Mouse (Mus musculus): Measurements from ENCODE around the gene Uimc1. TPM values are rescaled to one million over a fixed set of nuclear protein-coding genes. Genes with fewer than 3 reads are reported as not detected.
"Not testable (repeated sequence)": the region's sequence is repeated elsewhere in the genome, so short reads cannot be mapped to it uniquely, and the experiment has no call there.

Gene Uimc1
- polyA plus RNA-seq (2015; fragmentation: Nextera tagmentation; extraction: Ambion mirVana), result 26.9 and 29.5 TPM in 2 replicates

DNA sequence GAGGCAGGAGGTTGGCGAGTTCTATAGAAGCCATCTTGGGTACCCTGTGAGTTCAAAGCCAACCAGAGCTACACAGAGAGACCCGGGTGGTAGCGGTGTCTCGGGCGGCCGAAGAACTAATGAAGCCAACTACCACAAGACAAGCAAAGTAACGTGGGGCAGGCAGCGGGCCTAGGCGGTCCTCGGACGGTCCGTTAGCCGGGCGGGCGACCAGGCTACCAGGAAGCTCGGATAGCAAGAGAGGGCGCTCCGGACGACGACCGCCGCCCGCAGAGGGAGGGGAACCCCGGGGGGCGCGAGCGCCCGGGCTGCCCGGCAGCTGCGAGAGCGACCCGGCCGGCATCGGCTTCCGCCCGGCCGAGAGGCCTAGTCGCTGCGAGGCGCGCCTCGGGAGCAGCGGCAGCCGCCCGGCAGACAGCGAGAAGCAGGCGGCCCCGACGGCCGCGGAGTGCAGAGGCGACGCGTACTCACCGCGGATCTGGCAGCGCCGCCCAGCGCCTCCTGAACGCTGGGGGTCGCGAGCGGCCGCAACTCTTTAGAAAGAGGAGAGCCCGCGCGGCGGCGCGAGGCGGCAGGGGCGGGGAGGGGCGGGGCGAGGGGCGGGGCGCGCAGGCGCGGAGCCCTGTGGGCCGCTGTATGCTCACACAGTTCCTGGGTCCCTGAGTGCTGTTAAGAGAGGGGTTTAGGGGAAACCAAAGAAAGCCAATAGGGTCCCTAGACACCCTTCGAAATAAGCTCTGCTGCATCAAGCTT, at the start of gene Uimc1:
TSS of gene Uimc1 (minus strand) at position 575 of the 753 bp plus-strand sequence.
- DNase-seq (ENCODE audit: low spot score), result peak; percentile 93

DNA sequence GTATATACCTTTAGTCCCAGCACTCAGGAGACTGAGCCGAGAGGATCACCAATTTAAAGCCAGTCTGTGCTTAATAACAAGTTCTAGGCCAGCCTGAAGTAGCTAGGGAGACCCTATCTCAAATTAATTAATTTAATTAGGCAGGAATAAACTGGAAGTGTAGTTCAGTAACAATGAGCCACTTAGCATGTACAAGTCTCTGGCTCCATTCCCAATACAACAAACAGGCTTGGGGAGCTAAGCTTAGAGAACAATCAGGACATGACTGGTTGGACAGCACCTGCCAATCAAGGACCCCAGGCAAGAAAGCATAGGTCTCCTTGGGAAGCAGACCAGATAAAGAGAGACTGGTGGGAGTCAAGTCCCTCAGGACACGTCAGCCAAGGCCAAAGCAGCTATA, 40.2 kb upstream of the Uimc1 start:
- DNase-seq (ENCODE audit: low spot score), result no peak

DNA sequence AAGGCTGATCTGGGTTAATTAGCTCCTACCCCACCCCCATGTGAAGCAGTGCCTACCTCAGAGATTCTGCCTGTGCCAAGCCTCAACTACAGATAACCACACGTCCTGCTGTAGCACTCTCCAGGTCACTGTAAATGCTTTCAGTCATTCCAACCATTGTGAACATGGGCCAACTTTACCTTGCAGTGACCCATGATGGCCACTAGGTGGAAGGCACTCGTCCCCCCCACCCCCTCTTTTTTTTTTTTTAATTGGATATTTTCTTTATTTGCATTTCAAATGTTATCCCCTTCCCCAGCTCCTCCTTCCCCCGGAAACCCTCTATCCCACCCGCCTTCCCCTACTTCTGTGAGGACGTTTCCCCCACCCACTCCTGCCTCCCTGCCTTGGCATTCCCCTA, 35.3 kb upstream of the Uimc1 start:
- DNase-seq (ENCODE audit: low spot score), result no peak

DNA sequence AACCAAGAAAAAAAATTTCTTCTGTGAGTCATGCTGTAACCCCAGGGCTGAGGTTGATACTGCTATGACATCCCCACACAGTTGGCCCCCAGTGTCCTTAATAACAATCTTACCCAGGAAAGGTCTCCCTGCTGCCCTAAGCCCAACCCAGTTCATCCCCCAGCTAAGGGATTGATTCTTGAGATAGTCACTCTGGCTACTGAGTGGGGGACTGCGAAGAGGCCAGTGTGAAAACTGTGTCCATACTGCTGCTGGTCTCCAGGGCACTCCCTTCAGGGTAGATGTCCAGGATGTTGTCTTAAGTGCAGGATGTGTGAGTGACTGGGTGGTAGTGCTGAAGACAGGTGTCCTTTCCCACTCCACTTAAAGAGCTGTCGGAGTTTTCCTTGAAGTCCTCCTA, 33.3 kb upstream of the Uimc1 start, which contains the start of gene Gm17617:
TSS of gene Gm17617 (minus strand) at position 101 of the 400 bp plus-strand sequence.
- DNase-seq (ENCODE audit: low spot score), result no peak

DNA sequence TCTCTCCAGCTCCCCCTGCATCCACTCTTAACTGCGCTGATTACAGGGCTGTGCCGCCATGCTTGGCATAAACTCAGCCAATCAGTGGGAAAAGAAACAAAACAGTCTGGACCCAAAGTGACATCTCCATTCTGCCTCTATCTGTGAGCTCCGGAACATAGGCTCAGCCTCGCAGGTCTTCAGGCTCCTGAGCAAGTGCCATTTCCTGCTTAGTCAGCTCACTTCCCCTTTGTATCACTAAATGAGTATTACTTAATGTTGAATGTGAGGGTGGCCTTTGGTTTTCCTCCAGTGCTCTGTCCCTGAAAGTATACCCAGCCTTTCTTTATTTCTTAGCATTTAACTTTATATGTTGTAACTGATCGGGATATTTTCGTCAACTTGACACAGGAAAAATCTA, 24.8 kb upstream of the Uimc1 start:
- DNase-seq (ENCODE audit: low spot score), result no peak

DNA sequence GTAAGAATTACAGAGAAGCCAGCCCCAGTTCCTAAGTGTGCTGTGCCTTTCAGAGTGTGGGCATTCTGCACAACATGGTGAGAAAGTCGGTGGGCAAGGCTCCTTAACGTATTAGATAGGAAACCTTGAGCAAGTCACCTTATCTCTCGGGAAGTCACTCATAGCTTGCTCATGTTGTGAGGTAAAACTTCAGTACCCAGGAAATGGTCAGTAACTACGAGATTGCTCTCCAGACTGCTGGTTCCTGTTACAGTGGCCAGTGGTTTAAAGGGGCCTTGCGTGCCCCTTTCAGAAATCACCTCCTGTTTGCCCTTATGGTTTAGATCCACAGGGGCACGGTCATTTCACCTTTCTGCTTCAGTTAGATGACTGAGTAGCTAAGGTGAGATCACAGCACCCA, 14.3 kb upstream of the Uimc1 start:
- no peak for DNase-seq (ENCODE audit: low spot score)

DNA sequence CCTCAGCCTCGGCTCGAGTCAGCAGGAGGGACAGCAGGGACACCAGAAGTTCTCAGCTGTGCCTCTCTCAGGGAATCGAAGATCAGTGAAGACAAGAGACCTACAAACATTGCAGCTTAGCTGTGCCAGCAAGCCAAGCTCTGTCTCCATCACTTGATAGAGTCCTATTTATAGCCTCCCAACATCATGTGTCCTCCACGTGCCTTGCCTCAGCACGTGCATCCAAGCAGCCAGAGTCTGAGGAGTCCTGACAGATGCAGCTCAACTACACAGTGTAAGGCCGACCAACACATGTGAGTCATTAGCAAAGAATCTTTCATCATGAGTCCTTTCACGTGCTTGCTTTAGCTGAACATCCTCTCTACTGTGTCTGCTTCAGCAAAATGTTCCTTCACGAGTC, 7.6 kb upstream of the Uimc1 start:
- no peak for DNase-seq (ENCODE audit: low spot score)

DNA sequence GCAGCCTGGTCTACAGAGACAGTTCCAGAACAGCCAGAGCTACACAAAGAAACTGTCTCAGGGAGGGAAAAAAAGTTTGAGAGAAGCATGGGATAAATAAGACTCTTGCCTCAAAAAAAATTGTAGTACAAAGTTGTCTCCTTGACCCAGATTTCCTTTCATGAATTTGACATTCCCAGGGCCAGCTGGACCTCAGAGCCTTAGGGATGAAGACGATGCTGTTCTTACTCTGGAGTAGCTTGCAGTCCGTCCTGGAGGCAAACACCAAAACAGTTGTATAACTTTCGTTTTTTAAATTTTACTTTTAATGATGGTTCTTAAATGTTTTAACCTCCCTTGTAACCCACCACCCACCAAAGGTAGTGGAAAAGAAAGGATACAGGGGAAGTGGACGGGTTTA, 7.0 kb upstream of the Uimc1 start:
- DNase-seq (ENCODE audit: low spot score), result no peak

DNA sequence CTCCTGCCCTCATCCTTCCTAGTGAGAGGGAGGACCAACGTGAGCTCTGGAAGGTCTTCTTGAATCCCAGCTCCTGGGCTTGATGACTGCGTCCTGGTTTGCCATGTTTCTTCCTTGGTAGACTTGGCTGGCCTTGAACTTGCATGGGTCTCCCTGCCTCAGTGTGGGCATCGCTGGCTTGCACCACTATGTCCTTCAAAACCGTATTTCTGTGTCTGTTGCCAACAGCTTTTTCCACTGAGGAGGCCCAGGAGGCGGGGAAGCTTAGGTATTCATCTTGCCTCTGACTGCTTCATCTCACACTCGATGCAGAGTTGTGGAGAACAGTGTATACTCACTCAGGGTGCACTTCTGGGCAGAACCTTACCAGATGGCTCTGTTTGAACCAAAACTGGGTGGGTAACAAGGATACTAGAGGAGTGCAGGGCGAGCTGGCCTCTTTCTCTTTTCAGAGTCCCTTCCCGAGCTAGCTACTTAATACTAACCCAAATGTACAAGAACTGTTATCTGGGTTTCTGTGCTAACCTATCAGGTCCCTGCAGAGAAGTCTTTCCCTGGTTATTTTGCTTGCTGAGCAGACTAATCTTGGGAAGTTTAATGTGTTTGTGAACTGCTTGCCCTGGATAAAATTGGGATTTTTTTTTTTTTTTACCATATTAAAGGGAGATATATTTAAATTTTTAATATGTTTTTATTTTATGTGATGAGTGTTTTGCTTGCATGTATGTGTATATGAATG, 6.0 kb upstream of the Uimc1 start:
- DNase-seq (ENCODE audit: low spot score), result no peak

DNA sequence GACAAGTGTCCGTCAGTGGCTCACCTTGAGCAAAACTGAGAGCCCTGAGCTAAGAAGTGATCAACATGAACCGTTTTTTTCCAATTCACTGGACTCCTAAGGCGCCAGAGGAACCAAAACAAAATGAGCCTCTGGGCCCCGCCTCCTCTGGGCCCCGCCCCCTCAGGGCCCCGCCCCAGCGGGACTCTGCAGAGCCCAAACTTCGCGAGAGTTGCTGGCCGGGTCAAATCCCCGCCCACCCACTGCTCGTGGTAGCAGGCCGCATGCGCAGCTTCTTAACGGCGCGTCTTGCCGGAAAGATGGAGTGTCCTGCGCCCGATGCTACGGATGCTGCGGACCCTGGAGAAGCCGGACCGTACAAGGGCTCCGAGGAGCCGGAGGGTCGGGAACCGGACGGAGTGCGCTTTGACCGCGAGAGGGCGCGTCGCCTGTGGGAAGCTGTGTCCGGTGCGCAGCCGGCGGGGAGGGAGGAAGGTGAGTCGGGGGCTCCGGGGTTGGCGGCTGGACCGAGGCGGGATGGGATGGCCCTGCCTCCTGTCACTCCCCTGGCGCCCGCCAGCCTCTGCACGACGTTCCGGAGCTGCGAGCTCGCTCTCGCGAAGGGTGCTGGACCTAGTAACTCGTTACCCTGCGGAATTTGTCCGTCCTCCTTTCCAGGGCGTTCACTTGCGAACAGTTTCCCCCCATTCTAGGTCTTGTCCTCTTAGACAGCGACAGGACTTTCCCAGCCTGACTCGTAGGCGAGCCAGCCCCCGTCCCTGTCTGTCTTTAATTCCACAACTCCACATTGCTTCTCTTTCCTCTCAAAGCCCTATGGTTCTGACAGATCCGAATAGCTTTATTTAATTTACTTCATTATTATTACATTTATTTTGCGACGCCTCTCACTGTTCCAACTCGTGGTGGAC, 5.2 kb upstream of the Uimc1 start, which contains the start of gene Zfp346:
TSS of gene Zfp346 (plus strand) at position 267 of the 908 bp plus-strand sequence.
- peak; percentile 96 for DNase-seq (ENCODE audit: low spot score)

DNA sequence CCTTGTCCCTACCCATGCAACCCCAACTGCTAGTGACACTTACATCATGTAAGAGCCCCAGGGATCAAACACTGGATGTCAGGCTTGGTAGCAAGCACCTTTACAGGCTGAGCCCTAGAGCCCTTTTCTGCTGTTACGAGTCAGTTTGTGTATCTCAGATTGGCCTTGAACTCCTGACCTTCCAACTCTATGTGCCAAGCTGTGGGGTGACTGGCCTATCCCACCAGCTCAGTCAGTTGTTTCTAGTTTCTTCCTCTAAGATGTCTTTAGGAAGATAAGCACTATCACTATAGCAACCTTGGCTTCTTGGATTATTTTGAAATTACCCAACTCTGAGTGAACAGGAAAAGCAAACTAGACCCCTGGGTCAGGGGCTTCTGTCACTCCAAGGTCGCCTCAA, 3.3 kb upstream of the Uimc1 start:
- no peak for DNase-seq (ENCODE audit: low spot score)

DNA sequence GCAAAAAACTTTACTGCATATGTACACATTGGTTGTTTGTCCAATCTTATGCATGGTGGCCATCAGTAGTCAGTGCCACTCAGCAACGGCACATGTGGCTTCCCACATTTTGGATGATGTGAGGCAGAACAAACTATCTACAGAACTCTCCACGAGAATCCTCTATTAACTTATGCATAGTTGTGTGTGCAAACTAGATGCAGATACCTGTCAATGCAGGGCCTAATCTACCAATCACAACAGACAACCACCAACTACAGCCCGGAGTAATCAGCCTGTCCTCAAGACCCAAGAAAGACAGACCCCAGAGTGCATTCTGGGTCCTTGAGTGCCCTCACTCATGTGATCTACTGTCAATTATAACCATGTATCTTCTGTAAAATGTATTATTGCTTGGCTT, 2.3 kb upstream of the Uimc1 start:
- DNase-seq (ENCODE audit: low spot score), result no peak

DNA sequence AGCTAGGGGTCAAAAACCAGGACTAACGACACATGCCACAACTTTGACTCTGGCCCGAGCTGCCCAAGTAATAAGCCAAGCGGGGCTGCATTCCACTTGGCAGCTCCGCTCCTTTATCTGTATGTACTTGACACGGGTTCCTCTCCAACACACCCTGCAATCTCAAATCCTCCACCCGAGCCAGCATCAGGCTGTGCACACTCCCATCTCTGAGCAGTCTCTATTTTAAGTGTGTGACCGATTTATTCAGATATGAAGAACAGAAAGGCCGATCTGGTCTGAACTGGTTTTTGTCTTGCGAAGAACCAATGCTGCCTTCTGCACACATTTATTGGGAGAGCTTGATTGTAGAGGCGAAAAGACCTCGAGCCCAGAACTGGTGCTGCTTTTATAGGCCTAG, 1.5 kb upstream of the Uimc1 start:
- no peak for DNase-seq (ENCODE audit: low spot score)

DNA sequence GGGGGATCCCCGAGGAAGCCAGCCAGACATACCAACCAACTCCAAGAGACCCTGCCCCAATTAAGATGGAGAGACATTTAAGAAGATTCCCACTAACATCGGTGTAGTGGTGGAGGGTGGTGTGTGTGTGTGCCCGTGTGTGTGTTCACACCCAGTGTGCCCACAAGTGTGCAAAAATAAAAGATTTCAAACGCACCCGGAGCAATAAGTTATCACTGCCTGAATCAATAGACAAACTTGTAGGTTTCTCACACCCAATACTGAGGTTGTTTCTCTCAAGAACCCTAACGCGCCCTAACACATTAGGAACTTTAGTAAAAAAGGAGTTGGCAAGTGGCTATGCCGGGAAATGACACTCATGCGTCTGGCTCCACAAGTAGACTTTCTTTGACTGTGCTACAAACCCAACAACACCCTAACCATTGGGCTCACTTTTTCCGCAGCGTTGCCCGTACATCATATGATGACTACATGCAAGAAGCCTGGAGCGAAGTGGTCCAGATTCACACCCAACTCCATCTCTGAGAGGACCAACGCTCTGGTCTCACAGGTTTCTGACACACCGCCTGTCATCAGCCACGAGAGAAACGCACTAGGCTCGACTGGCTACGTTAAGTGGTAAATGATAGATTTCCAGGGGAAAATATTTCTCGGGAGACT, 904 bp downstream of the Uimc1 start:
- peak; percentile 53 for DNase-seq (ENCODE audit: low spot score)

DNA sequence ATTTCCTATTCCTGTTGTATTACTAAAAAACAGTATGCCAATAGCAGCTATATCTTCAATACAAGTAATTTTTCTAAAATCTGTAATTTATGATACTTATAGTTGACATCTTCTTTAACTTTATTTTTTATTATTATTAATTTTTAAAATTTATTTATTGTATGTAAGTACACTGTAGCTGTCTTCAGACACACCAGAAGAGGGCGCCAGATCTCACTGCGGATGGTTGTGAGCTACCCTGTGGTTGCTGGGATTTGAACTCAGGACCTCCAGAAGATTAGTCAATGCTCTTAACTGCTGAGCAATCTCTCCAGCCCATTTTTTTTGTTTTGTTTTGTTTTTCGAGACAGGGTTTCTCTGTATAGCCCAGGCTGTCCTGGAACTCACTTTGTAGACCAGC, 2.3 kb downstream of the Uimc1 start:
- not testable (repeated sequence) for DNase-seq (ENCODE audit: low spot score)

DNA sequence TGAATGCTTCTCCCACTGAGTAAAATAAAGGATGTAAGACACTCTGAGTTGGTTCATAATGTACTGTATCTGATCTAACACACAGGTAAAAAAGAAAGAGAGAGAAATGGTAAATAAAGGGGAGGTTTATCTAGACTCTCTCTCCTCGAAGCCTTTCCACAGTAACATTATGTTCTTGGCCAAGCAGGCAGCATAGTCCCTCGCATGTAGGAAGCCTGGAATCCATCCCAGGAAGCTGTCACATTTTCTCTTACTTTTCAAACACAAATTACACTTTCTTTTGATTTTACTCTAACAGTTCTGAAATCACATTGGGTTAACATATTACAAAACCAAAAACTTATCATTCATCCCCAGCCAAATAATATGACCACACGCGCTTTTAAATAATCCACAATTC, 7.5 kb downstream of the Uimc1 start:
- DNase-seq (ENCODE audit: low spot score), result no peak

DNA sequence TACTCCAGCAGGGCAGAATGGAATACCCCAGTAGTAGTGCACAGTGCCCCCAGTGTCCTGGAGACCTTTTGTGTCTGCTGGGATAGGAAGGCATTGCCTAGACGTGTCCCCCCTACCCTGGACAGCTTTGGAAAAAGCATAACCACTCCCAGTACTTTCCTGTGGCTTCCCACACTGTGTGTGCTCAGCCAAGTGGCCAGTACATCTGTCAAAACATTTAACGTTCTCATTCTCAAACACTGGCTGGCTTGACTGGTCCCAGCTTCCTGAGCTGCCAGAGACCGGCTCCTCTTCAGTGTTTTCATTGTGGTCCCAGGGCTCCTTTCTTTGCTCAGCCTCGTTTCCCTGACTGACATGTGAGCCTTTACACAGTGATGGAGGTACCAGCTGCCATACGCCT, 24.5 kb downstream of the Uimc1 start:
- DNase-seq (ENCODE audit: low spot score), result no peak

DNA sequence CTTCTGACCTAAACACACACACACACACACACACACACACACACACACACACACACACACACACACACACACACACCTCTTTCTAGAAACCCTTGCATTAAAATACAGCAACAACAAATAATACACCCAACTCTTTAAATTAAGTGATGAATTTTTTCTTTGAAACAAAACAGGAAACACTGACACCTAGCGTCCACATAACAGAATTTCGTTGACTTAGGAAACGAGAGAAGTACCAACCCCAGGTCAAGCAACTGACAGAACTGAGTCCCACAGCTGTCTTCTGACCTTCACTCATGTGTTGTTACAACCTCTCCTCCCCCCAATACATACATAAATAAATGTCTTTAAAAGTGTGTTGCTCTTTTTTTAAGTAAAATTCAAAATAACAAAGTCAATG, 28.8 kb downstream of the Uimc1 start:
- DNase-seq (ENCODE audit: low spot score), result peak; percentile 31

DNA sequence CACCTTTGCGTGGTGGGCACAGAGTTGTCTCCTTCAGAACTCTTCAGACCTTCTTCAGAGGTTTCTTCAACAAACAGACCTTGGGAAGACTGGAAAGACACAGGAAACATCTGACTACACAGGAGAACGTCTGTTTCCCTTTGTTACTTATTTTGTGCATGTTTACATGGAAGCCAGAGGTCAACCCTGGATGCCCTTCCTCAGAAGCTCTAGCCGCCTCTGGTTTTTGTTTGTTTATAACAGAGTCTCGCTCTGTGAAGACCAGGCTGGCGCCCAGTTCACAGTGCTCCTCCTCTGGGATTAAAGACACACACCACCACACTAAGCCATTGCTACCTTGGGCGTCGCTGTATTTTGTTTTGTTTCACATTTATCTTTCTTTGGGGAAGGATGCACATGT, 30.4 kb downstream of the Uimc1 start:
- DNase-seq (ENCODE audit: low spot score), result no peak

DNA sequence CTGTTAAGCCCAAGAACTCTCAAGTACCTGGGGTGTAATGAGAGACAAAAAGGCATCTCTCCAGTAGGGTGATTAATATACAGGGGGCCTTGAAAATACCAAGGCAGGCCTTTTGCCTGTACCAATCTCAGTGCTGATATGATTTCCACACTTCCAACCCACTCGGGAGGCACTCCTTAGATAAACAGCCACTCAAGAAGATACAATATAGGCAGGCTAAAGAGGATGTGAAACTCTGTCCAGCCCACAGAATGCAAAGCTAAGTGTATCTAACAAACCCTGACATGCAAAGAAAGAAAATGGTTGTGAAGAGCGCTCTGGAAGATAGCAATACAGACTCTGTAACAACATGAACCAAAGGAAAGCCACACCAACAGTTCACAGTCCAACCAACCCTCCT, 36.8 kb downstream of the Uimc1 start:
- DNase-seq (ENCODE audit: low spot score), result no peak

DNA sequence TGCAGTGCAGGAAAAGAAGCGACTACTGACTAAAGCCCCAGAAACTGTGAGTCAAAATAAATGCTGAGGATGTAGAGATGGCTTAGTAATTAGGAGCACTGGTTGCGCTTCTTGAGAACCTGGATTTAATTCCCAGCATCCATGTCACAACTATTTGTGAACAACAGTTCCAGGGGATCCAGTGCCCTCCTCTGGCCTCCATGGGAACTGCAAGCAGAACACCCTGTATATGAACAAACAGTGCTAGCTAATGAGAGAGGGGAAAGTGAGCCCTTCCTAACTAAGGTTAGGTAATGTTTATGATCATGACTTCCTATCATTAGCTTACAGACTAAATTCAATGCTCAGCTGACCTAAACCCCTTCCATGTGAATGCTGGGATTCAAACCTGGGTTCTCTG, 42.1 kb downstream of the Uimc1 start:
- DNase-seq (ENCODE audit: low spot score), result no peak

All from thymus, postnatal 0 days (tissue).